Mouse (Mus musculus): Measurements from ENCODE around the gene Ptgr2. TPM values are rescaled to one million over a fixed set of nuclear protein-coding genes. Genes with fewer than 3 reads are reported as not detected.
A peak's percentile ranks its signal among the peaks of the same experiment; 100 is the strongest.

Gene Ptgr2
- polyA plus RNA-seq, 1 experiment from 2014 or later = 13.0 TPM

DNA sequence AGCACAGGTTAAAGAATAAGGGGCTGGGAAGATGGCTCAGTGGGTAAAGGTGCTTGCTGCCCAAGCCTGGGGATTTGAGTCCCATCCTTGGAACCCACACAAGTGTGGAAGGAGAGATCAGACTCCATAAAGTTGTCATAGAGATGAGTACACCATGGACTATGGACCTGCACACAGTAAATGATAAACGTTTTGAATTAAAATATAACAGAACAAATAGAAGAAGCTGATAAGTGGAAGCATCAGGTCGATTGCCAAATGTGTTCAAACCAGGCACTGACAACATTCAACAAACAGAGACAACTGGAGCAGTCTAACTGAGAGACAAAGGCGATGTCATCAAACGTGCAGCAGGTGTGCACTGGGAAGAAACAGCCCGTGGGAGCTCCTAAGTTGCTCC is 11.7 kb upstream of the Ptgr2 start:
- H3K4me1 ChIP-seq = no peaks in the 10 kb centered on the region
- no peaks in the 10 kb centered on the region for H3K36me3 ChIP-seq
- ATAC-seq (ENCODE audit: insufficient number of reproducible peaks, insufficient read depth, low FRiP score, low TSS enrichment) = no peak
- no peak overlapping the region for H3K4me2 ChIP-seq (replicated peaks)
- H3K27me3 ChIP-seq = no peaks in the 10 kb centered on the region
- H3K4me3 ChIP-seq = no peak overlapping the region
- no peak overlapping the region for H3K27ac ChIP-seq
- WGBS = 78% methylated on average over 5 of the region's 5 CpGs
- H3K9me3 ChIP-seq = no peaks in the 10 kb centered on the region
- H3K9ac ChIP-seq = no peak overlapping the region

DNA sequence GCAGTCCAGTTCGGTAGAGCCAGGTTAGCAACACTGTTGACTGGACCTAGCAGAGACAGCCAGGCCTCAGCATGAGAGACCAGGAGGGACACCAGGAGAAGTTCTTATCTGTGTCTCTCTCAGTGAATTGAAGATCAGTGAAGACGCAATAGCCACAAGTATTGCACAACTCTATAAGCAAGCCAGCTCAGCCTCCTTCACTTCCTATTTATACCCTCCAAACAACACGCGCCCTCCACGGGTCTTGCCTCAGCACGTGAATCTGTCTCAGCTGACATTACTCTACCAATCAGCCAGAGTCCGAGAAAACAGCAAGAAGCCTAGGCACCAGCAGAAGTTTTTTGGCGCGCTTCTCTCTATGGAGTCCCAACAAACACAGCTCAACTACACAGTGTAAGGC is 9.7 kb upstream of the Ptgr2 start:
- no peaks in the 10 kb centered on the region for H3K4me1 ChIP-seq
- WGBS = 91% methylated on average over 9 of the region's 9 CpGs
- ATAC-seq (ENCODE audit: insufficient number of reproducible peaks, insufficient read depth, low FRiP score, low TSS enrichment) = no peak

DNA sequence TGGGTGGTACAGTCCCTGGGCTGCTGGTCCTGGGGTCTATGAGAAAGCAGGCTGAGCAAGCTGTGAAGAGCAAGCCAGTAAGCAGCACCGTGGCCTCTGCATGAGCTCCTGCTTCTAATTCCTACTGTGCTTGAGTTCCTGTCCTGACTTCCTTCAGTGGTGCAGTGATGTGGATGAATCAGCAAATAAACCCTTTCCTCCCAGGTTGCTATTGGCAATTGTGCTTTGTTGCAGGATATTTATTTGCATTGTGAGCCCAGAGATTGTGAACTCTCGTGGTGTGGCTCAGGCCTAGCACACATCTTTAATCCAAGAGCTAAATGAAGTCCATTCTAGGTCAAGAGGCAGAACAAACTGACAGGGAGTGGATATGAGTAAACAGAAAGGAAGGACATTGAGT is 8.7 kb upstream of the Ptgr2 start:
- H3K27me3 ChIP-seq = no peaks in the 10 kb centered on the region
- 60% methylated on average over 2 of the region's 2 CpGs for WGBS
- no peak overlapping the region for H3K4me2 ChIP-seq (replicated peaks)
- no peaks in the 10 kb centered on the region for H3K9me3 ChIP-seq
- H3K4me3 ChIP-seq = no peak overlapping the region
- H3K36me3 ChIP-seq = no peaks in the 10 kb centered on the region
- H3K4me1 ChIP-seq = no peaks in the 10 kb centered on the region
- H3K9ac ChIP-seq = no peak overlapping the region
- no peak for ATAC-seq (ENCODE audit: insufficient number of reproducible peaks, insufficient read depth, low FRiP score, low TSS enrichment)
- H3K27ac ChIP-seq = no peak overlapping the region

More for the DNA sequence above, 9.7 kb upstream of the Ptgr2 start:
- H3K27me3 ChIP-seq = no peaks in the 10 kb centered on the region
- H3K9me3 ChIP-seq = no peaks in the 10 kb centered on the region
- H3K36me3 ChIP-seq = no peaks in the 10 kb centered on the region
- H3K27ac ChIP-seq = no peak overlapping the region
- H3K9ac ChIP-seq = no peak overlapping the region
- H3K4me2 ChIP-seq (replicated peaks) = no peak overlapping the region
- no peak overlapping the region for H3K4me3 ChIP-seq

DNA sequence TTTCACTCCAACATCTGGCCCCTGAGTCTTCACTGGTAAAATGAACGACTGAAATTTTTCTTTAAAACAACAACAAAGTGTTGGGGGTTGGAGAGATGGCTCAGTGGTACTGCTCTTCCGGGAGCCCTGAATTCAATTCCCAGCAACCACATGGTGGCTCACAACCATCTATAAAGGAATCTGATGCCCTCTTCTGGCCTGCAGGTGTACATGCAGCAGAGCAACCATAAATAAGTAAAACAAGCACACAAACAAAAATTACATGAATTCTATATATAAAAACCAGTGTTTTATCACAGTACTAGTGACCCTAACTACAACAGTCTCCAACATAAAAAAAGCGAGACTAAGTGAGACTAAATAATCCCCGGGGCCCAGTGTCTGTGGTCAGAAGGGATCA is 8.2 kb upstream of the Ptgr2 start:
- WGBS = 77% methylated on average over 4 of the region's 4 CpGs
- no peak overlapping the region for H3K4me2 ChIP-seq (replicated peaks)
- H3K4me3 ChIP-seq = no peak overlapping the region
- no peaks in the 10 kb centered on the region for H3K4me1 ChIP-seq
- ATAC-seq (ENCODE audit: insufficient number of reproducible peaks, insufficient read depth, low FRiP score, low TSS enrichment) = no peak
- H3K9ac ChIP-seq = no peak overlapping the region
- H3K27ac ChIP-seq = no peak overlapping the region
- H3K36me3 ChIP-seq = no peaks in the 10 kb centered on the region
- H3K27me3 ChIP-seq = no peaks in the 10 kb centered on the region
- no peaks in the 10 kb centered on the region for H3K9me3 ChIP-seq

DNA sequence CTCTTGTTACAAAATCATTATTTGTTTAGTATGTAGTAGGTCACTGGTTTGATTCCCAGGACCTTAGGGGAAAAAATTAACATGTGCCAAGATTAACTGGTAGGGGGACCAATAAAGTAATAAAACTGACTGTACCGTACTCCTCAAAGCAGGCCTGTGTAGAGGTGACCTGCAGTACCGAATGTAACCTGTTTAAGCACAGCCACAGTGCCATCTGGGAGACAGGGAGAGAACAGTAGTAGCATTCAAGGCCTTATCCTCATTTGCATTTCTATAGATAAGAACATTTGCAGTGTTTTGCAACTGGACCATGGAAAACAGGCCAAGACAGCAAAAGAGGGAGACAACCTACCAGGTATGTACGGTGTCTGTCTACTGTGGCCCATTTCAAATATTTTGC is 7.2 kb upstream of the Ptgr2 start:
- H3K27me3 ChIP-seq = no peaks in the 10 kb centered on the region
- H3K4me3 ChIP-seq = no peak overlapping the region
- no peak overlapping the region for H3K27ac ChIP-seq
- H3K4me1 ChIP-seq = no peaks in the 10 kb centered on the region
- ATAC-seq (ENCODE audit: insufficient number of reproducible peaks, insufficient read depth, low FRiP score, low TSS enrichment) = no peak
- no peaks in the 10 kb centered on the region for H3K36me3 ChIP-seq
- H3K9me3 ChIP-seq = no peaks in the 10 kb centered on the region; the same call in 1 of the 2 replicates
- no peak overlapping the region for H3K4me2 ChIP-seq (replicated peaks)
- WGBS = 70% methylated on average over 3 of the region's 3 CpGs
- no peak overlapping the region for H3K9ac ChIP-seq

DNA sequence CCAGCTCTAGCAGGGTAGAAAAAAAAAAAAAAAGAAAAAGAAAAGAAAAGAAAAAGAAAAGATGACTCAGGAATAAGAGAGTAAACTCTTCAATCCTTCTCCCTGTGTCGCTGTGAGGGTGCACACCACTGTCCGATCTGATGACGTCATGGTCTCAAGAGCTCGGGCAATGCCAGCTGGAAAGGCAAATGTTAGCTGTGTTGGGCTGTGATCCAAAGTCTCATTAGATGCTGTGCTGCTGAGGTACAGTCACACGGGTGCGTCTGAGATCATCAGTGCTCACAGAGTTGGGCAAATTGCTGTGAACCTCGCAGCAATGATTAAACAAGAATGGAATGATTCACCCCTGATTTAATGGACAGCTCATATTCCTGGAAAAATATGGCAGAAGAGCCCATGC is 6.1 kb upstream of the Ptgr2 start:
- H3K4me1 ChIP-seq = no peaks in the 10 kb centered on the region

DNA sequence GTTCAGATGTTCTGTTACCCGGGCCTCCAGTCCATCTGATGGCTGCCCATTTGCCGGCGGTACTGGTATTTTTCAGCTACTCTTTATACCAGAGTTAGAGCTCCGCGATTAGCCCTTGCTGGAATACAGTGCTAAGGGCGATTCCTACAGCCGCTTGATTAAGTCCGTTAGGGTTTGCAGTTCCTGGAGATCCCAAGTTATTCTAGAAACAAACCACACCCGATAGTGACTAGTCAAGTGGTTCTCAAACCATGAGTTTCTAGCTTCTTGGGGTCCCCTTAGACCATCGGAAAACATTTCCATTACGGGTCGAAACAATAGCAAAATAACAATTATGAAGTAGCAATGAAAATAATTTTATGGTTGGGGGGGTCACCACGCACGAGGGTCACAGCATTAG is 641 bp upstream of the Ptgr2 start:
- H3K27ac ChIP-seq = no peak overlapping the region
- no peaks in the 10 kb centered on the region; the same call in 1 of the 2 replicates for H3K9me3 ChIP-seq
- ATAC-seq (ENCODE audit: insufficient number of reproducible peaks, insufficient read depth, low FRiP score, low TSS enrichment) = no peak
- H3K4me2 ChIP-seq (replicated peaks) = peak overlapping the region; percentile 74
- WGBS = 76% methylated on average over 14 of the region's 14 CpGs
- H3K9ac ChIP-seq = no peak overlapping the region
- H3K36me3 ChIP-seq = no peaks in the 10 kb centered on the region
- H3K4me3 ChIP-seq = no peak overlapping the region; the same call in 1 of the 2 replicates
- no peaks in the 10 kb centered on the region for H3K27me3 ChIP-seq
- peaks cover 5% of the 10 kb centered on the region; the same call in 1 of the 2 replicates for H3K4me1 ChIP-seq

More for the DNA sequence above, 6.1 kb upstream of the Ptgr2 start:
- Histone ChIP-seq H3K4me2 (replicated peaks) (no peak overlapping the region), H3K36me3 (no peaks in the 10 kb centered on the region), H3K9me3 (no peaks in the 10 kb centered on the region; the same call in 1 of the 2 replicates), H3K4me3 (no peak overlapping the region), H3K27me3 (no peaks in the 10 kb centered on the region), H3K27ac (no peak overlapping the region), H3K9ac (no peak overlapping the region)
- no peak for ATAC-seq (ENCODE audit: insufficient number of reproducible peaks, insufficient read depth, low FRiP score, low TSS enrichment)
- WGBS = 89% methylated on average over 7 of the region's 7 CpGs

DNA sequence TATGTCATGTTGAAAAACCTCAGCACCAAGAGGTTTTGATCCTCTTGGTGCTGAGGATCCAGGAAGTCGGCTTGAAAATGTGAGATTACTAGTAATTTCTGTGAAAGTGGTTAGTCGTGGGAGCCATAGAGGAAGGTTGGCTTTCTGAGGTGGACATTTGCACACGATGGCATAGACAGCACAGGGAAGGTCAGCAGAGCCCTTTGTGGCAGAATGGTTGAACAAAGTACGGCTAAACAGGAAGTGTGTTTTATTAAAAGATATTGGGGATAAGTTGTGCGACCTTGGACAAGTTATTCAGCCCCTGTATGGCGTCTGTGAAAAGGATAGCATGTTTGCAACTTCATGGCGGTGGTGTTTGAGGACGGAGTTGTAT is 549 bp downstream of the Ptgr2 start:
- WGBS = 34% methylated on average over 8 of the region's 8 CpGs
- H3K4me1 ChIP-seq = peaks cover 5% of the 10 kb centered on the region; the same call in 1 of the 2 replicates
- H3K9ac ChIP-seq = peak overlapping the region; percentile 44
- H3K36me3 ChIP-seq = no peaks in the 10 kb centered on the region
- peak overlapping the region; percentile 54 for H3K4me3 ChIP-seq
- ATAC-seq (ENCODE audit: insufficient number of reproducible peaks, insufficient read depth, low FRiP score, low TSS enrichment) = no peak
- no peaks in the 10 kb centered on the region for H3K27me3 ChIP-seq
- peak overlapping the region; percentile 74 for H3K4me2 ChIP-seq (replicated peaks)
- no peaks in the 10 kb centered on the region; the same call in 1 of the 2 replicates for H3K9me3 ChIP-seq
- H3K27ac ChIP-seq = no peak overlapping the region

DNA sequence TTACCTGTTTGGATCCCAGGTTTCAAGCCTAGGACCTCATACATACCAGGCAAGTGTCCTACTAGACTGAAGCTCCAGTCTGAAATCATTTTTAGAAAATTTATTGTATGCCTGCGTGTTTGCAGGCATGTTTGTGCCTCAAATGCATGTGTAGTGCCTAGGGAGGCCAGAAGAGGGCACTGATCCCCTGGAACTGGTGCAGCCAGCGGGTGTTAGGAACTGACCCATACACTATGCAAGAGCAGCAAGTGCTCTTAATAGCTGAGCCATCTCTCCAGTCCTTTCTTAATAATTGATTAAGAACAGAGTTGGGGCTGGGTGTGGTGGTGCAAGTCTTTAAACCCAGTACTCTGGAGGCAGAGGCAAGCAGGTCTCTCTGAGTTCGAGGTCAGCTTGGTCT is 3.4 kb downstream of the Ptgr2 start:
- H3K36me3 ChIP-seq = peaks cover 4% of the 10 kb centered on the region; the same call in 1 of the 2 replicates
- H3K9ac ChIP-seq = no peak overlapping the region
- H3K9me3 ChIP-seq = no peaks in the 10 kb centered on the region
- H3K27me3 ChIP-seq = no peaks in the 10 kb centered on the region
- no peak overlapping the region for H3K4me3 ChIP-seq
- no peak for ATAC-seq (ENCODE audit: insufficient number of reproducible peaks, insufficient read depth, low FRiP score, low TSS enrichment)
- H3K27ac ChIP-seq = no peak overlapping the region
- H3K4me2 ChIP-seq (replicated peaks) = no peak overlapping the region
- H3K4me1 ChIP-seq = peaks cover 5% of the 10 kb centered on the region; the same call in 1 of the 2 replicates
- WGBS = 59% methylated on average over 3 of the region's 3 CpGs

DNA sequence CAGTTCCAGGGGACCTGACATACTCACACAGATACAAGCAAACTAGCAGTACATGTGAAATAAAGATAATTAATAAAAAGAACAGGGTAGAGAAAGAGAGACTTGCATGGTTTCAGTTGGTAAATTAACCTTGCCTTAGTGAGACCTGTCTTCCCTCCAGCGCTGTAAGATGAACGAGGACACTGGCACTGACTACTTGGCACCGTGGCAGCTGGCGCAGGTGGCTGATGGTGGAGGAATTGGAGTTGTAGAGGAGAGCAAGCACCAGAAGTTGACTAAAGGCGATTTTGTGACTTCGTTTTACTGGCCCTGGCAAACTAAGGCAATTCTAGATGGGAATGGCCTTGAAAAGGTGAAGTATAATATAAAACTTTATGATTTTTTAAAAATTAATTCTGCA is 12.8 kb downstream of the Ptgr2 start:
- Histone ChIP-seq H3K4me2 (replicated peaks) (no peak overlapping the region), H3K27ac (no peak overlapping the region), H3K36me3 (peaks cover 9% of the 10 kb centered on the region), H3K4me3 (no peak overlapping the region), H3K27me3 (no peaks in the 10 kb centered on the region), H3K9ac (no peak overlapping the region), H3K9me3 (no peaks in the 10 kb centered on the region), H3K4me1 (no peaks in the 10 kb centered on the region)
- WGBS = 94% methylated on average over 6 of the region's 6 CpGs
- ATAC-seq (ENCODE audit: insufficient number of reproducible peaks, insufficient read depth, low FRiP score, low TSS enrichment) = no peak

DNA sequence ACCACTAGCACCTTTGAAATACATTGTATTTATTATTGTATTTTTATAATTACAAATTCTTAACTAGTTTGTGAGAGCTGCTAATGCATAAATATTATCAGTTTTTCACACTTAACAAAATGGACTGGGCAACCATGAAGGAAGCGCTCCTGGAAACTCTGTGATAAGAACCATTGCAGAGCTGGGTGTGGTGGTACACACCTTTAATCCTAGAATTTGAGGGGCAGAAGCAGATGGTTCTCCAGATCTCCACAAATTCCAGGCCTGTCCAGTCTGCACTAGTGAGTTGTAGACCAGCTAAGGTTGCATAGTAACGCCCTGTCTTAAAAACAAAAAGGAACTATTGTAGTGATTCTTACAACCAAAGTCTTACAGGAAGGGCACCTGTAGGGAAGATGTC is 14.2 kb downstream of the Ptgr2 start:
- Histone ChIP-seq H3K27ac (no peak overlapping the region), H3K9ac (no peak overlapping the region), H3K36me3 (no peaks in the 10 kb centered on the region), H3K9me3 (no peaks in the 10 kb centered on the region), H3K4me3 (no peak overlapping the region), H3K4me2 (replicated peaks) (no peak overlapping the region), H3K4me1 (no peaks in the 10 kb centered on the region), H3K27me3 (no peaks in the 10 kb centered on the region)
- no peak for ATAC-seq (ENCODE audit: insufficient number of reproducible peaks, insufficient read depth, low FRiP score, low TSS enrichment)
- WGBS = 93% methylated on average over 2 of the region's 2 CpGs

DNA sequence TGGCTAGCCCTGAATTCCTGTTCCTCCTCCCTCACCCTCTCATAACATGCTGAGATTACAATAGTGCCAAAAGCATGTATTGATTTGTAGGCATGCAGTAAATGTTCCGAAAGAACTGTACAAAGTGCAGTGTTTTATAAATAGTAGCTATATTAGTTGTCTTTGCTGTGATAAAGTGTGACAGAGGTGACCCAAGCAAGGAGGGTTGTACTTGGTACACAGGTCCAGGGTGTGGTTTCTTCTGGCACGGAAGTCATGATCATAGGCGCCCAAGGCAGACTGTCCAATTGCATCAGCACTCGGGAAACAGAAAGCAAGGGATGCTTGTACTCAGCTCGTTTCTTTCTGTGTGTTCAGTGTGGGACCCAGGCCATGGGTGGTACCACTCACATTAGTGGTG is 19.1 kb downstream of the Ptgr2 start:
- Histone ChIP-seq H3K27me3 (no peaks in the 10 kb centered on the region), H3K9me3 (no peaks in the 10 kb centered on the region), H3K4me2 (replicated peaks) (no peak overlapping the region), H3K4me1 (no peaks in the 10 kb centered on the region), H3K27ac (no peak overlapping the region), H3K4me3 (no peak overlapping the region), H3K9ac (no peak overlapping the region), H3K36me3 (no peaks in the 10 kb centered on the region)
- ATAC-seq (ENCODE audit: insufficient number of reproducible peaks, insufficient read depth, low FRiP score, low TSS enrichment) = no peak
- WGBS = 84% methylated on average over 5 of the region's 5 CpGs

DNA sequence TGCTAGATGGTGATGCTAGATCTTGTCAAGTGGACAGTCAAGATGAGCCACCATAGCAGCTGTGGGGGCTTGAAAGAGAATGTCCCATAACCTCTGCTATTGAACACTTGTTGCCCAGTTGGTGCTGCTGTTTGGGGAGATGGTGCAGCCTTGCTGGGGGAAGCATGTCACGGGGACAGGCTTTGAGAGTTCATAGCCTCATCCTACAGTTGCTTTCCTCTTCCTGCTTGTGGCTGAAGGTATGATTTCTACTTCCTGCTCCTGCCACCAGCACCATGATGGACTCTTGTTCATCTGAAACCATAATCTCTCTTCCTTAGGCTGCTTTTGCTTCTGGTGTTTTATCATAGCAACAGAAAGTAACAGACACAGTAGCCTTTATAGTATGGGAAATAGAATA is 19.5 kb downstream of the Ptgr2 start:
- 82% methylated on average over 1 of the region's 1 CpGs for WGBS
- no peak overlapping the region for H3K4me2 ChIP-seq (replicated peaks)
- no peaks in the 10 kb centered on the region for H3K4me1 ChIP-seq
- H3K27ac ChIP-seq = no peak overlapping the region
- H3K27me3 ChIP-seq = no peaks in the 10 kb centered on the region
- ATAC-seq (ENCODE audit: insufficient number of reproducible peaks, insufficient read depth, low FRiP score, low TSS enrichment) = no peak
- H3K36me3 ChIP-seq = no peaks in the 10 kb centered on the region
- no peak overlapping the region for H3K4me3 ChIP-seq
- H3K9me3 ChIP-seq = no peaks in the 10 kb centered on the region
- H3K9ac ChIP-seq = no peak overlapping the region
